Mouse (Mus musculus) embryonic fibroblast, embryonic 13.5 days (primary cell): Measurements from ENCODE around the gene St13. TPM values are rescaled to one million over a fixed set of nuclear protein-coding genes. Genes with fewer than 3 reads are reported as not detected.
A peak's percentile ranks its signal among the peaks of the same experiment; 100 is the strongest.

ENCODE experiments used
- H3K27ac ChIP-seq: 2 replicates; pipeline ENCODE4 v1.5.1; 2012; ENCODE audit warnings: low read length, control low read depth, inconsistent platforms; ENCODE audit not compliant: insufficient read depth
- H3K4me1 ChIP-seq: 2 replicates; pipeline ENCODE4 v1.6.1; 2011; ENCODE audit warnings: low read length; ENCODE audit not compliant: control insufficient read depth, insufficient read depth
- H3K4me3 ChIP-seq: 2 replicates; pipeline ENCODE4 v1.5.1; 2011; ENCODE audit warnings: mild to moderate bottlenecking, control low read depth, low read length; ENCODE audit not compliant: insufficient read depth
- CTCF ChIP-seq: IDR thresholded peaks from 2 replicates; pipeline ENCODE4 v1.5.1; 2011; ENCODE audit warnings: mild to moderate bottlenecking, control low read depth, low read length, moderate library complexity, borderline replicate concordance; ENCODE audit not compliant: insufficient read depth
- POLR2A ChIP-seq: IDR thresholded peaks from 2 replicates; pipeline ENCODE4 v1.6.1; 2011; ENCODE audit warnings: low read depth, mild to moderate bottlenecking, control low read depth, low read length, moderate library complexity
- polyA plus RNA-seq: library from polyadenylated mRNA; stranded (reverse); fragments of >200 nt; gene quantifications from 2 replicates; pipeline ENCODE4 v1.2.4, GENCODE M21; 2011; ENCODE audit warnings: low read depth; ENCODE audit not compliant: missing spikeins, insufficient read length

St13 gene
- polyA plus RNA-seq, 1 experiment, result 337 TPM

- no peak within 1 kb of the TSS for H3K4me3 ChIP-seq
- TF ChIP-seq POLR2A (no peak), CTCF (no peak)
- H3K27ac ChIP-seq, result no peak within 1 kb of the TSS
- no peaks in the 10 kb centered on the region for H3K4me1 ChIP-seq
Observed at GRCm38 (mm10) chr15:81408199-81408598, 8.3 kb upstream of the St13 start, which contains the start of gene Dnajb7. Gene Dnajb7, minus strand, starts transcription at chr15:81408299.

DNA sequence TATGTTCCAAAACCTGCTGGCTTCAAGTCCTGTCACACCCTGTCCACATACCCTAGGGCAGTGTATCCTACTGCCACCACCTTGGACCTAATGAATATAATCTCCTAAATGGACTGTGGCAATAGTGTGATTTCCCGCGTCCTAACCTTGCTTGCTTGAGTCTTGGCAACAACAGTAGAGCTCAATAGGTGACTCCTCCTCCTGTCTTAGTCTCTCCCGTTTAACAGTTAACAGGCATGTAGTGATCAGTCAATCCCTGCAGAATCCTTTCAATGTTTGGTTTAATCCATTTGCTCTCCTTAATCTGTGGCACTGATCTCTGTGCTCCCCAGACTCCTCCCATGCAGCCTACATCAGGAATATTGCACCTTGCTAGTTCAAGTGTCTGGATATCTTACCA lies 5.1 kb upstream of the St13 start:
- no peak for TF ChIP-seq POLR2A
- TF ChIP-seq CTCF, result no peak
- Histone ChIP-seq H3K4me3 (no peak overlapping the region), H3K27ac (no peak overlapping the region), H3K4me1 (peaks cover 4% of the 10 kb centered on the region; the same call in 1 of the 2 replicates)

- Histone ChIP-seq H3K4me1 (peaks cover 4% of the 10 kb centered on the region; the same call in 1 of the 2 replicates), H3K4me3 (peak overlapping the region; percentile 81), H3K27ac (peak overlapping the region; percentile 64)
- TF ChIP-seq CTCF, result no peak
- no peak for TF ChIP-seq POLR2A
Observed at GRCm38 (mm10) chr15:81399297-81399637, 610 bp downstream of the St13 start.

DNA sequence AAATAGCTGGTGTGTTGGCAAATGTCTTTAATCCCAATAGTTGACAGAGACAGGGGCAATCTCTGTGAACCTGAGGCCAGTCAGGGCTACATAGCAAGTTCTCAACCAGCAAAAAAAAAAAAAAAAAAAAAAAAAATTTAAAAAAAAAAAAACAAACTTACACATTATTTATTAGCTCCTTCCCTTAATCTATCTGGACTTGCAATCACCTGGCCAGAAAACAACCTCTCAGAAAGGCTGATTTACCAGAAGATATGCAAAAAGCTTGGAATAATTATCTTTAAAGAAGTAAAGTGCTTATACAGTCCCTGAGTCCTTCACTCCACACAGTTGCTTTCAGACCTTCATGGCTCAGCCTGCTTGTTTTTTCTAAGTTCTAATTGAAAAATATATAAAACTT lies 1.7 kb downstream of the St13 start:
- Histone ChIP-seq H3K27ac (no peak overlapping the region), H3K4me3 (peak overlapping the region; percentile 81), H3K4me1 (peaks cover 4% of the 10 kb centered on the region; the same call in 1 of the 2 replicates)
- TF ChIP-seq POLR2A, result no peak
- TF ChIP-seq CTCF, result no peak

- H3K27ac ChIP-seq, result no peak overlapping the region
- no peak overlapping the region for H3K4me3 ChIP-seq
- H3K4me1 ChIP-seq, result no peaks in the 10 kb centered on the region
- TF ChIP-seq POLR2A (no peak), CTCF (no peak)
Observed at GRCm38 (mm10) chr15:81394211-81394915, 5.5 kb downstream of the St13 start.

- H3K27ac ChIP-seq, result no peak overlapping the region
- TF ChIP-seq POLR2A, result no peak
- no peak for TF ChIP-seq CTCF
- H3K4me1 ChIP-seq, result no peaks in the 10 kb centered on the region
- H3K4me3 ChIP-seq, result no peak overlapping the region
Observed at GRCm38 (mm10) chr15:81392997-81393396, 6.9 kb downstream of the St13 start.

DNA sequence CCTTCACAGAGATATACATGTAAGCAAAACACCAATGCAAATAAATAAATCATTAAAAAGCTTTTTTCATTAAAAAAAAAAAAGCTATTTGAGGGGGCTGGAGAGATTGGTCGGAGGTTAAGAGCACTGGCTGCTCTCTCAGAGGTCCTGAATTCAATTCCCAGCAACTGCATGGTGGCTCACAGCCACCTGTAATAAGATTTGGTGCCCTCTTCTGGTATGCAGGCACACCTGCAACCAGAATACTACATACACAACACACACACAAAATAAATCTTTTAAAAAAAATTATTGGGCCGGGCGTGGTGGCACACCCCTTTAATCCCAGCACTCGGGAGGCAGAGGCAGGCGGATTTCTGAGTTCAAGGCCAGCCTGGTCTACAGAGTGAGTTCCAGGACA lies 13.6 kb downstream of the St13 start:
- H3K4me3 ChIP-seq, result no peak overlapping the region
- TF ChIP-seq CTCF (no peak), POLR2A (no peak)
- no peaks in the 10 kb centered on the region for H3K4me1 ChIP-seq
- H3K27ac ChIP-seq, result no peak overlapping the region

- Histone ChIP-seq H3K4me3 (no peak overlapping the region), H3K4me1 (no peaks in the 10 kb centered on the region), H3K27ac (no peak overlapping the region)
- TF ChIP-seq CTCF (no peak), POLR2A (no peak)
Observed at GRCm38 (mm10) chr15:81378845-81379244, 21.0 kb downstream of the St13 start.

DNA sequence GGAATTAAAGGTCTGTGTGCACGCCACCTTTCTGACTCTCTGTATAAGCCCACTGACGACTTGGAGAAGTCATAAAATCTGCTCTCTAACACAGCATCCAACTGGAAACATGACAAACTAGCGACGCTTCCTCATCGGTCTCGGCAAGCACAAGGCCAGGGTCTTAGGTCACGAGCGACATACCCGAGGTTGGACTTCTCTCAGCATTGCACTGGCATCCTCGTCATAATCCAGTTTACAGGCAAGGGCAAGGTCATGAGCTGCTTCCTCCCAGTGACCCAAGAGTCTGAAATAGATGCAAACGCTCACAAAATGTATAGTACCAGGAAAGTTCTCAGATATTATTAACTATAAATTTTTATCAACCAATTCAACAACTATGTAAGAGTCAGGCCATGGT lies 25.3 kb downstream of the St13 start:
- no peaks in the 10 kb centered on the region for H3K4me1 ChIP-seq
- no peak for TF ChIP-seq POLR2A
- no peak for TF ChIP-seq CTCF
- H3K27ac ChIP-seq, result no peak overlapping the region
- no peak overlapping the region for H3K4me3 ChIP-seq

- Histone ChIP-seq H3K4me3 (no peak overlapping the region), H3K4me1 (no peaks in the 10 kb centered on the region), H3K27ac (no peak overlapping the region)
- no peak for TF ChIP-seq POLR2A
- TF ChIP-seq CTCF, result no peak
Observed at GRCm38 (mm10) chr15:81370356-81370755, 29.5 kb downstream of the St13 start.
